Mouse (Mus musculus): ENCODE data around the gene Ptpn13. TPM values are rescaled to one million over a fixed set of nuclear protein-coding genes. Genes with fewer than 3 reads are reported as not detected.

Ptpn13 gene
- polyA plus RNA-seq, 1 experiment from 2014 or later, result 3.2 TPM

GRCm38 (mm10) chr5:103491788-103492187 is 66.8 kb downstream of the Ptpn13 start:
- Histone ChIP-seq H3K27ac (ENCODE audit: low read length) (no peak overlapping the region), H3K4me1 (ENCODE audit: control insufficient read depth, insufficient read depth, low read length) (no peaks in the 10 kb centered on the region), H3K4me3 (ENCODE audit: low read length) (no peak overlapping the region), H3K9me3 (ENCODE audit: control insufficient read depth, low read length) (no peaks in the 10 kb centered on the region), H3K4me2 (ENCODE audit: low read depth, low read length) (no peak overlapping the region), H3K27me3 (replicated peaks; ENCODE audit: control insufficient read depth, insufficient read depth, low read length) (no peaks in the 10 kb centered on the region), H3K9ac (ENCODE audit: low read depth, low read length) (no peak overlapping the region), H3K36me3 (ENCODE audit: control insufficient read depth, insufficient read depth, low read length) (no peaks in the 10 kb centered on the region)
- WGBS, result 90% methylated on average over 5 of the region's 5 CpGs
- no peak for ATAC-seq

- no peak overlapping the region for H3K4me2 ChIP-seq (ENCODE audit: low read depth, low read length)
- 0 out of 2 replicates have a peak, but pooled peaks cover 3% of the 10 kb centered on the region for H3K36me3 ChIP-seq (ENCODE audit: control insufficient read depth, insufficient read depth, low read length)
- ATAC-seq, result no peak
- no peaks in the 10 kb centered on the region for H3K27me3 ChIP-seq (replicated peaks; ENCODE audit: control insufficient read depth, insufficient read depth, low read length)
- H3K27ac ChIP-seq (ENCODE audit: low read length), result no peak overlapping the region
- H3K9ac ChIP-seq (ENCODE audit: low read depth, low read length), result no peak overlapping the region
- 93% methylated on average over 5 of the region's 5 CpGs for WGBS
- H3K4me1 ChIP-seq (ENCODE audit: control insufficient read depth, insufficient read depth, low read length), result no peaks in the 10 kb centered on the region
- H3K9me3 ChIP-seq (ENCODE audit: control insufficient read depth, low read length), result no peaks in the 10 kb centered on the region
- H3K4me3 ChIP-seq (ENCODE audit: low read length), result no peak overlapping the region
Measured at GRCm38 (mm10) chr5:103497061-103497460, 72.1 kb downstream of the Ptpn13 start.

GRCm38 (mm10) chr5:103497480-103497879 is 72.5 kb downstream of the Ptpn13 start:
- no peak for ATAC-seq
- WGBS, result 90% methylated on average over 2 of the region's 2 CpGs

GRCm38 (mm10) chr5:103499305-103499704 is 74.3 kb downstream of the Ptpn13 start:
- Histone ChIP-seq H3K4me1 (ENCODE audit: control insufficient read depth, insufficient read depth, low read length) (no peaks in the 10 kb centered on the region), H3K4me2 (ENCODE audit: low read depth, low read length) (no peak overlapping the region), H3K9ac (ENCODE audit: low read depth, low read length) (no peak overlapping the region), H3K27ac (ENCODE audit: low read length) (no peak overlapping the region), H3K4me3 (ENCODE audit: low read length) (no peak overlapping the region), H3K36me3 (ENCODE audit: control insufficient read depth, insufficient read depth, low read length) (0 out of 2 replicates have a peak, but pooled peaks cover 3% of the 10 kb centered on the region), H3K9me3 (ENCODE audit: control insufficient read depth, low read length) (no peaks in the 10 kb centered on the region), H3K27me3 (replicated peaks; ENCODE audit: control insufficient read depth, insufficient read depth, low read length) (no peaks in the 10 kb centered on the region)
- ATAC-seq, result peak; percentile 52; the same call in 1 of the 2 replicates
- whole genome bisulfite sequencing, result 15% methylated on average over 6 of the region's 6 CpGs

More at GRCm38 (mm10) chr5:103497480-103497879, 72.5 kb downstream of the Ptpn13 start:
- H3K36me3 ChIP-seq (ENCODE audit: control insufficient read depth, insufficient read depth, low read length), result 0 out of 2 replicates have a peak, but pooled peaks cover 3% of the 10 kb centered on the region
- H3K4me1 ChIP-seq (ENCODE audit: control insufficient read depth, insufficient read depth, low read length), result no peaks in the 10 kb centered on the region
- H3K9me3 ChIP-seq (ENCODE audit: control insufficient read depth, low read length), result no peaks in the 10 kb centered on the region
- H3K9ac ChIP-seq (ENCODE audit: low read depth, low read length), result no peak overlapping the region
- H3K4me3 ChIP-seq (ENCODE audit: low read length), result no peak overlapping the region
- H3K27me3 ChIP-seq (replicated peaks; ENCODE audit: control insufficient read depth, insufficient read depth, low read length), result no peaks in the 10 kb centered on the region
- no peak overlapping the region for H3K4me2 ChIP-seq (ENCODE audit: low read depth, low read length)
- H3K27ac ChIP-seq (ENCODE audit: low read length), result no peak overlapping the region

GRCm38 (mm10) chr5:103501076-103501475 is 76.1 kb downstream of the Ptpn13 start:
- ATAC-seq, result no peak
- no peaks in the 10 kb centered on the region for H3K27me3 ChIP-seq (replicated peaks; ENCODE audit: control insufficient read depth, insufficient read depth, low read length)
- no peak overlapping the region for H3K9ac ChIP-seq (ENCODE audit: low read depth, low read length)
- 93% methylated on average over 9 of the region's 9 CpGs for WGBS
- no peak overlapping the region for H3K4me3 ChIP-seq (ENCODE audit: low read length)
- no peak overlapping the region for H3K27ac ChIP-seq (ENCODE audit: low read length)
- no peak overlapping the region for H3K4me2 ChIP-seq (ENCODE audit: low read depth, low read length)
- no peaks in the 10 kb centered on the region for H3K9me3 ChIP-seq (ENCODE audit: control insufficient read depth, low read length)
- 0 out of 2 replicates have a peak, but pooled peaks cover 3% of the 10 kb centered on the region for H3K36me3 ChIP-seq (ENCODE audit: control insufficient read depth, insufficient read depth, low read length)
- no peaks in the 10 kb centered on the region for H3K4me1 ChIP-seq (ENCODE audit: control insufficient read depth, insufficient read depth, low read length)

- ATAC-seq, result no peak
- H3K27me3 ChIP-seq (replicated peaks; ENCODE audit: control insufficient read depth, insufficient read depth, low read length), result no peaks in the 10 kb centered on the region
- no peak overlapping the region for H3K27ac ChIP-seq (ENCODE audit: low read length)
- H3K9me3 ChIP-seq (ENCODE audit: control insufficient read depth, low read length), result no peaks in the 10 kb centered on the region
- H3K36me3 ChIP-seq (ENCODE audit: control insufficient read depth, insufficient read depth, low read length), result 0 out of 2 replicates have a peak, but pooled peaks cover 3% of the 10 kb centered on the region
- no peaks in the 10 kb centered on the region for H3K4me1 ChIP-seq (ENCODE audit: control insufficient read depth, insufficient read depth, low read length)
- no peak overlapping the region for H3K4me2 ChIP-seq (ENCODE audit: low read depth, low read length)
- WGBS, result 92% methylated on average over 6 of the region's 6 CpGs
- no peak overlapping the region for H3K4me3 ChIP-seq (ENCODE audit: low read length)
- no peak overlapping the region for H3K9ac ChIP-seq (ENCODE audit: low read depth, low read length)
Measured at GRCm38 (mm10) chr5:103501839-103502238, 76.8 kb downstream of the Ptpn13 start.

GRCm38 (mm10) chr5:103513162-103513561 is 88.2 kb downstream of the Ptpn13 start:
- no peak overlapping the region for H3K4me3 ChIP-seq (ENCODE audit: low read length)
- 82% methylated on average over 9 of the region's 9 CpGs for WGBS
- H3K4me2 ChIP-seq (ENCODE audit: low read depth, low read length), result no peak overlapping the region
- H3K27me3 ChIP-seq (replicated peaks; ENCODE audit: control insufficient read depth, insufficient read depth, low read length), result no peaks in the 10 kb centered on the region
- H3K4me1 ChIP-seq (ENCODE audit: control insufficient read depth, insufficient read depth, low read length), result peaks cover 5% of the 10 kb centered on the region; the same call in 1 of the 2 replicates
- H3K9me3 ChIP-seq (ENCODE audit: control insufficient read depth, low read length), result no peaks in the 10 kb centered on the region
- H3K9ac ChIP-seq (ENCODE audit: low read depth, low read length), result no peak overlapping the region
- no peak for ATAC-seq
- no peak overlapping the region for H3K27ac ChIP-seq (ENCODE audit: low read length)
- no peaks in the 10 kb centered on the region for H3K36me3 ChIP-seq (ENCODE audit: control insufficient read depth, insufficient read depth, low read length)

GRCm38 (mm10) chr5:103514441-103514840 is 89.4 kb downstream of the Ptpn13 start:
- H3K9me3 ChIP-seq (ENCODE audit: control insufficient read depth, low read length), result no peaks in the 10 kb centered on the region
- H3K4me3 ChIP-seq (ENCODE audit: low read length), result no peak overlapping the region
- no peak overlapping the region for H3K4me2 ChIP-seq (ENCODE audit: low read depth, low read length)
- ATAC-seq, result no peak
- H3K4me1 ChIP-seq (ENCODE audit: control insufficient read depth, insufficient read depth, low read length), result peaks cover 5% of the 10 kb centered on the region; the same call in 1 of the 2 replicates
- 90% methylated on average over 7 of the region's 7 CpGs for WGBS
- no peaks in the 10 kb centered on the region for H3K27me3 ChIP-seq (replicated peaks; ENCODE audit: control insufficient read depth, insufficient read depth, low read length)
- no peaks in the 10 kb centered on the region for H3K36me3 ChIP-seq (ENCODE audit: control insufficient read depth, insufficient read depth, low read length)
- H3K27ac ChIP-seq (ENCODE audit: low read length), result no peak overlapping the region
- H3K9ac ChIP-seq (ENCODE audit: low read depth, low read length), result no peak overlapping the region

- Histone ChIP-seq H3K4me3 (ENCODE audit: low read length) (no peak overlapping the region), H3K9ac (ENCODE audit: low read depth, low read length) (no peak overlapping the region)
Measured at GRCm38 (mm10) chr5:103515876-103516275, 90.9 kb downstream of the Ptpn13 start.

GRCm38 (mm10) chr5:103516555-103516954 is 91.6 kb downstream of the Ptpn13 start:
- H3K4me1 ChIP-seq (ENCODE audit: control insufficient read depth, insufficient read depth, low read length), result peaks cover 5% of the 10 kb centered on the region; the same call in 1 of the 2 replicates
- H3K4me3 ChIP-seq (ENCODE audit: low read length), result no peak overlapping the region
- H3K36me3 ChIP-seq (ENCODE audit: control insufficient read depth, insufficient read depth, low read length), result no peaks in the 10 kb centered on the region
- H3K9me3 ChIP-seq (ENCODE audit: control insufficient read depth, low read length), result no peaks in the 10 kb centered on the region
- H3K9ac ChIP-seq (ENCODE audit: low read depth, low read length), result no peak overlapping the region
- ATAC-seq, result no peak
- no peaks in the 10 kb centered on the region for H3K27me3 ChIP-seq (replicated peaks; ENCODE audit: control insufficient read depth, insufficient read depth, low read length)
- no peak overlapping the region for H3K27ac ChIP-seq (ENCODE audit: low read length)
- no peak overlapping the region for H3K4me2 ChIP-seq (ENCODE audit: low read depth, low read length)

More at GRCm38 (mm10) chr5:103515876-103516275, 90.9 kb downstream of the Ptpn13 start:
- no peak for ATAC-seq
- Histone ChIP-seq H3K9me3 (ENCODE audit: control insufficient read depth, low read length) (no peaks in the 10 kb centered on the region), H3K4me2 (ENCODE audit: low read depth, low read length) (no peak overlapping the region), H3K27me3 (replicated peaks; ENCODE audit: control insufficient read depth, insufficient read depth, low read length) (no peaks in the 10 kb centered on the region), H3K27ac (ENCODE audit: low read length) (no peak overlapping the region), H3K4me1 (ENCODE audit: control insufficient read depth, insufficient read depth, low read length) (peaks cover 5% of the 10 kb centered on the region; the same call in 1 of the 2 replicates), H3K36me3 (ENCODE audit: control insufficient read depth, insufficient read depth, low read length) (no peaks in the 10 kb centered on the region)
- WGBS, result 77% methylated on average over 4 of the region's 4 CpGs
